Mouse (Mus musculus) hindbrain, postnatal 0 days (tissue): ENCODE results near the gene Klra17. TPM values are rescaled to one million over a fixed set of nuclear protein-coding genes. Genes with fewer than 3 reads are reported as not detected.
"Not testable (repeated sequence)": the region's sequence is repeated elsewhere in the genome, so short reads cannot be mapped to it uniquely, and the experiment has no call there.

Experiments
- ATAC-seq: fragments of 200-750 bp; cut with Nextera tagmentation; 2 replicates; pipeline ENCODE4 v1.8.0; 2017; ENCODE audit warnings: mild to moderate bottlenecking, moderate TSS enrichment, moderate library complexity
- DNase-seq: peaks from one replicate; pipeline ENCODE4 v3.0.0-alpha.2; 2015; ENCODE audit warnings: low spot score
- H3K27ac ChIP-seq: fragments of 300-500 bp; sonication (generic); 2 replicates; pipeline ENCODE4 v1.5.1; 2014; ENCODE audit warnings: mild to moderate bottlenecking
- H3K27me3 ChIP-seq: fragments of 300-500 bp; sonication (generic); 2 replicates; pipeline ENCODE4 v1.6.1; 2014; ENCODE audit warnings: low read length, mixed read lengths; ENCODE audit not compliant: insufficient read depth
- H3K36me3 ChIP-seq: fragments of 300-500 bp; sonication (generic); 2 replicates; pipeline ENCODE4 v1.6.1; 2014; ENCODE audit warnings: low read length, mixed read lengths; ENCODE audit not compliant: insufficient read depth
- H3K4me1 ChIP-seq: fragments of 300-500 bp; sonication (generic); 2 replicates; pipeline ENCODE4 v1.6.1; 2014; ENCODE audit warnings: antibody characterized with exemption, low read length, mixed read lengths; ENCODE audit not compliant: insufficient read depth
- H3K4me2 ChIP-seq: fragments of 300-500 bp; sonication (generic); 2 replicates; pipeline ENCODE4 v1.6.1; 2014; ENCODE audit warnings: low read depth, mild to moderate bottlenecking, low read length, moderate library complexity, mixed read lengths
- H3K4me3 ChIP-seq: fragments of 300-500 bp; sonication (generic); 2 replicates; pipeline ENCODE4 v1.5.1; 2014; ENCODE audit warnings: low read length
- H3K9ac ChIP-seq: fragments of 300-500 bp; sonication (generic); replicated peaks from 2 replicates; pipeline ENCODE4 v1.6.1; 2014; ENCODE audit warnings: mild to moderate bottlenecking, low read length, moderate library complexity, mixed read lengths
- H3K9me3 ChIP-seq: fragments of 300-500 bp; sonication (generic); 2 replicates; pipeline ENCODE4 v1.6.1; 2016; ENCODE audit warnings: low read length, mixed read lengths
- CTCF ChIP-seq: IDR thresholded peaks from 2 replicates; pipeline ENCODE4 v1.5.1; 2016; ENCODE audit warnings: antibody characterized with exemption, control low read depth, low read depth
- WGBS: fragments of 180-500 bp; shearing (Covaris S2); extraction: QIAGEN DNeasy Blood & Tissue Kit; methylation state at CpG from one replicate; pipeline ENCODE4 v1.1.7; 2014; 5-methylcytosine and 5-hydroxymethylcytosine counted together
- polyA plus RNA-seq: library from polyadenylated mRNA; unstranded; fragments of >200 nt; fragmentation: Nextera tagmentation; extraction: Ambion mirVana; gene quantifications from 2 replicates; pipeline ENCODE4 v1.2.1, GENCODE M21; 2015
- total RNA-seq: library from RNA; depleted of rRNA; stranded (reverse); fragments of >200 nt; gene quantifications from 2 replicates; pipeline ENCODE4 v1.2.3, GENCODE M21; 2014; rRNA removed

Gene Klra17
- total RNA-seq (not detected in 2 replicates), polyA plus RNA-seq (not detected in 2 replicates)

DNA sequence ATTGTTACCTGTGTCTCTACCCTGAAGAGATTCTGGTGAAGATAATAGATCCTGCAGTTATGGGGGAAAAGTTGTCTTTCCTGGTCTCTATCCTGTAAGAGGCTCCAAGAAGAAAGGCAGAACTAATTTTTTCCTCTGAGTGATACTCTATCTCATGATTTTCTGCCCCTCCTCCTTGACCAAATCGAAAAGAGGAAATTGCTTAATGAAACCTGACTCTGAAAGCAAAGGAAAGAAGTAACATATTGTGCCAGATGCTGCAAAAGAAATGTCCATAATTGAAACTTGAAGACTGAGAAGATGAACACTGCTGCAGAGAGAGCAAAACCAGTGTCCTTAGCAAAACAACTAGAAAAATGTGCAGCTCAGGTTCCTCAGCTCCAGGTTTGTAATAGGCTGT, at the start of gene Klra17:
TSS of gene Klra17 (minus strand) at position 124 of the 400 bp plus-strand sequence.
- Histone ChIP-seq H3K9ac (no peak within 1 kb of the TSS), H3K36me3 (no peaks in the 10 kb centered on the region), H3K4me2 (no peak within 1 kb of the TSS), H3K4me1 (no peaks in the 10 kb centered on the region), H3K4me3 (no peak within 1 kb of the TSS), H3K27me3 (no peaks in the 10 kb centered on the region), H3K9me3 (peaks cover 11% of the 10 kb centered on the region), H3K27ac (no peak within 1 kb of the TSS)
- no peak for TF ChIP-seq CTCF
- DNase-seq (no peak), ATAC-seq (no peak)
- 53% methylated on average over 1 of the region's 1 CpGs for WGBS

DNA sequence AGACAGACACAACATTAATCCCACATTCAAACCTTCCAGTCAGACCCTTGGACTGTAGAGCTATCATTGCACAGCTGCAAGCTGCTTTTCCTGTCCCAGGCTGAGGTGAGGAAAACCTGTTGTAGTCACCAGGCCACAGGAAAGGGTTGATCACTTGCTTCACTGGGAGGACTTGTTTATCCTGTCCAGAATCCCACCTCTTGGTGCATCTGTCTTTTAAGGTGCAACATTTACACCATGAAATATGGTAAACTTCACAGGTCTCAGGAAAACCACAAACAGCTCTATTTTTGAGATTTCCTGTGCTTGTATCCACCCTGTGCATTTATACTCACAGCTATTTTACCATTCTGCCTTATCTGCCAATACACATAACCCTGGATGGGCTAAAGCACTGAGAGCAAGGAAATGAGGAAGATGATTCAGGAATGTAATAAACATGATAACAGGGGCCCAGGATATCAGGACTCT, 41.0 kb upstream of the Klra17 start, which contains the start of gene Klra5:
TSS of gene Klra5 (minus strand) at position 175 of the 471 bp plus-strand sequence.
- not testable (repeated sequence) for H3K4me3 ChIP-seq, H3K36me3 ChIP-seq, H3K9ac ChIP-seq, ATAC-seq, H3K9me3 ChIP-seq, H3K4me1 ChIP-seq, DNase-seq, H3K27ac ChIP-seq, H3K27me3 ChIP-seq, H3K4me2 ChIP-seq

DNA sequence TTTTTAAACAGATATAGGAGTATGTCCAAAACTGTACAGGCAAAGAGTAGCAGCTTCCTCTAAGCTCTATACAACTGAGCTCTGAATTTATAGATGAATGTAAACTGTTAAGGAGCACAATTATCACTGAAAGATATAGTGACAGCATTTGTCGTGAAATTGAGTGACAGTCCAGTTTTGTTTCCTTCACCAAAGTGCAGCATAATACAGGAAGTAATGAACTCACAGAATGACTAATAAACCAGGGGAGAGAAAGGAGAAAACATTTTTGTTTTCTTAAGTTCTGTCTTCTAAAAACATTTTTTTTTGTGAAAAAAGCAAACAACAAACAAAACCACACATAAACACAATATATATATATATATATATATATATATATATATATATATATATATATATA, 40.5 kb upstream of the Klra17 start:
- Histone ChIP-seq H3K27ac (no peak overlapping the region), H3K4me3 (no peak overlapping the region), H3K36me3 (no peaks in the 10 kb centered on the region), H3K4me2 (no peak overlapping the region), H3K4me1 (no peaks in the 10 kb centered on the region), H3K27me3 (no peaks in the 10 kb centered on the region), H3K9ac (no peak overlapping the region), H3K9me3 (no peaks in the 10 kb centered on the region)
- ATAC-seq (no peak), DNase-seq (no peak)
- TF ChIP-seq CTCF, result no peak
- 82% methylated on average over 1 of the region's 1 CpGs for WGBS

DNA sequence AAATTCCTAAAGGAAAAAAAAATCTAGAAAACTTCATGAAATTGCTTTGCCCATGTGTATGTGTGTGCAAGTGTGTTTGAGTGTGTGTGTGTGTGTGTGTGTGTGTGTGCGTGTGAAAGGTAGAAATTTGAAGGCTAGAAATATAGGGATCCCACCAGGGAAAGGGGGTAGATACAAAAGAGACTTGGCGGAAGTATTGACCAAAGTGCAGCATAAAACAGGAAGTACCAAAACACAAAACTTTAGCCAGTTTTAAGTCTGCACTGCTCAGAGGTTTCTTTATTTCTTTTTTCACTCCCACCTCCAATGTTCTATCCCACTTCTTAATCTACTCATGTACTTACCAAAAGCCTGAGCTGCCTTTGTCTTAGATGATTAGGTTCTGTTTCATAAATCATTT, 6.1 kb upstream of the Klra17 start:
- no peak overlapping the region for H3K27ac ChIP-seq
- no peaks in the 10 kb centered on the region for H3K4me1 ChIP-seq
- no peaks in the 10 kb centered on the region for H3K27me3 ChIP-seq
- H3K4me3 ChIP-seq, result no peak overlapping the region
- no peaks in the 10 kb centered on the region for H3K36me3 ChIP-seq
- TF ChIP-seq CTCF, result no peak
- WGBS, result 84% methylated on average over 2 of the region's 2 CpGs
- ATAC-seq, result no peak
- no peak overlapping the region for H3K9ac ChIP-seq
- DNase-seq, result no peak
- H3K4me2 ChIP-seq, result no peak overlapping the region
- H3K9me3 ChIP-seq, result peaks cover 13% of the 10 kb centered on the region

DNA sequence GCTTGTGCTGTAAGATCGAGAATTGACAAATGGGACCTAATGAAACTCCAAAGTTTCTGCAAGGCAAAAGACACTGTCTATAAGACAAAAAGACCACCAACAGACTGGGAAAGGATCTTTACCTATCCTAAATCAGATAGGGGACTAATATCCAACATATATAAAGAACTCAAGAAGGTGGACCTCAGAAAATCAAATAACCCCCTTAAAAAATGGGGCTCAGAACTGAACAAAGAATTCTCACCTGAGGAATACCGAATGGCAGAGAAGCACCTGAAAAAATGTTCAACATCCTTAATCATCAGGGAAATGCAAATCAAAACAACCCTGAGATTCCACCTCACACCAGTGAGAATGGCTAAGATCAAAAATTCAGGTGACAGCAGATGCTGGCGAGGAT, 14.1 kb downstream of the Klra17 start, which contains the start of gene Gm17631:
TSS of gene Gm17631 (plus strand) at position 301 of the 400 bp plus-strand sequence.
- DNase-seq, H3K4me1 ChIP-seq, H3K27ac ChIP-seq, H3K27me3 ChIP-seq, H3K9ac ChIP-seq, H3K4me2 ChIP-seq, H3K9me3 ChIP-seq, ATAC-seq, H3K36me3 ChIP-seq, H3K4me3 ChIP-seq: not testable (repeated sequence)
- WGBS, result no CpG with 5 or more reads among the region's 3 CpGs

DNA sequence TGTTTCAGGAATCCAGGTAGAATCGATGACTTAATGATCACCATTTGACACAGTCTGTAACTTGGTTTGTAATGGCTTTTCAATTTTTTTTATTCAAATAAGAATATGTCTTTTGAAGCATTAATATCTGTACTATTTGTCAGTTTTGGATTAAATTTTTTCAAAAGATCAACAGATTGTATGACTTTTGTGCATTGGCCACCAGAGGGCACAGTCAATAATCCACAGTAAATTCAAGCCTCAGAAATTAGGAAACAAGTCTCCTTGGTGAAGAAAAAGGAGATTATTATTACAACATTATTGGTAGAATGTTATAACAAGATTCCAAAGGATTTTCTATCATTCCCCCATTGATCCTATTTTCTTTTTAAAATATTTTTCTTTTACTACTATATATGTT, 50.9 kb downstream of the Klra17 start:
- no peak for ATAC-seq
- Histone ChIP-seq H3K27ac (no peak overlapping the region), H3K4me1 (no peaks in the 10 kb centered on the region), H3K9ac (no peak overlapping the region), H3K27me3 (no peaks in the 10 kb centered on the region), H3K4me2 (no peak overlapping the region), H3K36me3 (no peaks in the 10 kb centered on the region), H3K4me3 (no peak overlapping the region), H3K9me3 (peaks cover 13% of the 10 kb centered on the region; the same call in 1 of the 2 replicates)
- 79% methylated on average over 1 of the region's 1 CpGs for WGBS
- DNase-seq, result no peak
- TF ChIP-seq CTCF, result no peak

DNA sequence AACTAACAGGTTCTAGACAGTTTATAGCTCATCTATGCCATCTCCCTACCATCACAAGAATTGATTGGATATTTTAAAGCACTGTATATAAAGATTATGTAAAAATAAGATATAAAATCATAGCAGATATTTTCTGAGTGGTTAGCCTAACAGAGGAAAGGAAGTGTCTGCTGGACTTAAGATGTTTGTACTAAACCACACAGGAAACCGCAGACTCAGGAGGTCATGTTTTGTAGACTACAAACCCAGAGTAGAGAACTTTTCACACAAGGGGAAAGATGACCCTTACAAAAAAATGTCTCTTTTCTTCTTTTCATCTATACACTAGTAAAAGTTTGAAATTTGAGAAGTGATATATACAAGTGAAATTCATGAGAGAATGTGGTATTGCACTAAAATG, 52.5 kb downstream of the Klra17 start:
- no peak for DNase-seq
- H3K9me3 ChIP-seq, result peaks cover 16% of the 10 kb centered on the region; the same call in 1 of the 2 replicates
- H3K27me3 ChIP-seq, result no peaks in the 10 kb centered on the region
- 89% methylated on average over 1 of the region's 1 CpGs for WGBS
- H3K9ac ChIP-seq, result no peak overlapping the region
- H3K4me2 ChIP-seq, result no peak overlapping the region
- TF ChIP-seq CTCF, result no peak
- no peaks in the 10 kb centered on the region for H3K36me3 ChIP-seq
- no peak overlapping the region for H3K27ac ChIP-seq
- H3K4me3 ChIP-seq, result no peak overlapping the region
- no peak for ATAC-seq
- no peaks in the 10 kb centered on the region for H3K4me1 ChIP-seq
